Mouse (Mus musculus) A20 (cell line): Measurements from ENCODE around the gene Znhit1.
A peak's percentile ranks its signal among the peaks of the same experiment; 100 is the strongest.

ENCODE experiments used
- DNase-seq: peaks from one replicate; pipeline ENCODE4 v3.0.0-alpha.2; 2011; ENCODE audit warnings: low read depth, low spot score

Gene Znhit1

GRCm38 (mm10) chr5:136987934-136988271 lies at the start of gene Znhit1:
Gene Znhit1 (minus strand): TSS chr5:136988021.
- DNase-seq = no peak

GRCm38 (mm10) chr5:137036211-137036610 lies 48.4 kb upstream of the Znhit1 start:
- no peak for DNase-seq

- peak; percentile 93 for DNase-seq
Measured at GRCm38 (mm10) chr5:137032641-137033074, 44.8 kb upstream of the Znhit1 start.

- DNase-seq = peak; percentile 58
Measured at GRCm38 (mm10) chr5:137032033-137032421, 44.2 kb upstream of the Znhit1 start.

DNA sequence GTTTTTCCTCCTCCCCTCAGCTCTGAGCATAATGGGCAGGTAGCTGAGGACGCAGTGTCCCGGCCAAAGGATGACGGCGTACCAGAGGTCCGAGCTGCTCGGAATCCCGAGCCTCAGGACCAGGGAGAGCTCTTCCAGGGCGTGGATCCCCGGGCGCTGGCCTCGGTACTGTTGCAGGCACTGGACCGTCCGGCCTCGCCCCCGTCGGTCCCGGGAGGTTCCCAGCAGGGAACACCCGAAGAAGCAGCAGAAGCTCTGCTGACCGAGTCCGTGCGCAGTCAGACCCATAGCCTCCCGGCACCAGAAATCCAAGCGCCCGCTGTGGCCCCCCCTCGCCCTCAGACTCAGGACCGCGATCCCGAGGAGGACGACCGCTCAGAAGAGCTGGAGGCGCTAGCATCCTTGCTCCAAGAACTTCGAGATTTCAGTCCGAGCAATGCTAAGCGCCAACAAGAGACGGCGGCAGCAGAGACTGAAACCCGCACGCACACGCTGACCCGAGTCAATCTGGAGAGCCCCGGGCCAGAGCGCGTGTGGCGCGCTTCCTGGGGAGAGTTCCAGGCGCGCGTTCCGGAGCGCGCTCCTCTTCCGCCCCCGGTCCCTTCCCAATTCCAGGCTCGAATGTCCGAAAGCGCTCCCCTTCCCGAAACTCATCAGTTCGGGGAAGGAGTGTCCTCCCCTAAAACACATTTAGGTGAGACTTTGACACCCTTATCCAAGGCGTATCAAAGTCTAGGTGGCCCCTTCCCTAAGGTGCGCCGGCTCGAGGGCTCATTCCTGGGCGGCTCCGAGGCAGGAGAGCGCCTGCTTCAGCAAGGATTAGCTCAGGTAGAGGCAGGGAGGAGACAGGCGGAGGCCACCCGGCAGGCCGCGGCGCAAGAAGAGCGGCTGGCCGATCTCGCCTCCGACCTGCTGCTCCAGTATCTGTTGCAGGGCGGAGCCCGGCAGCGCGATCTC lies 43.5 kb upstream of the Znhit1 start:
- no peak for DNase-seq

DNA sequence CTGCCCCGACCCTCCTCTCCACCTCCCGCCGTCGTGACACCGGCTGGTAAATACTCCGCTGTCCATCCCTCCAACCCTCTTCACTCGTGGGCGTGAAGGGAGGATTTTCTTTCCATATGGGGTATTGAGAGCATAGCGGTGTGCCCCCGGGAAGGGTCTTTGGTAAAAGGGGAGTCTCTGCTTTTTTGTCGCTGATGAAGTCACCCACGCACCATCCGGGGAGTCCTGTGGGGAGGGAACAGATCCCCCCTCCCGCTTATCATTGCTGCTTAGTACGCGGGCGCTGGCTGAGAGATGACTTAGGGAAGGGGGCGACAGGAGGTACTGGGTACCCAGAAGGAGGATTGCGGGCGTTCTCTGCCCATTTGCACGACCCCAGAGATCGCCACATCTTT lies 42.6 kb upstream of the Znhit1 start:
- no peak for DNase-seq

DNA sequence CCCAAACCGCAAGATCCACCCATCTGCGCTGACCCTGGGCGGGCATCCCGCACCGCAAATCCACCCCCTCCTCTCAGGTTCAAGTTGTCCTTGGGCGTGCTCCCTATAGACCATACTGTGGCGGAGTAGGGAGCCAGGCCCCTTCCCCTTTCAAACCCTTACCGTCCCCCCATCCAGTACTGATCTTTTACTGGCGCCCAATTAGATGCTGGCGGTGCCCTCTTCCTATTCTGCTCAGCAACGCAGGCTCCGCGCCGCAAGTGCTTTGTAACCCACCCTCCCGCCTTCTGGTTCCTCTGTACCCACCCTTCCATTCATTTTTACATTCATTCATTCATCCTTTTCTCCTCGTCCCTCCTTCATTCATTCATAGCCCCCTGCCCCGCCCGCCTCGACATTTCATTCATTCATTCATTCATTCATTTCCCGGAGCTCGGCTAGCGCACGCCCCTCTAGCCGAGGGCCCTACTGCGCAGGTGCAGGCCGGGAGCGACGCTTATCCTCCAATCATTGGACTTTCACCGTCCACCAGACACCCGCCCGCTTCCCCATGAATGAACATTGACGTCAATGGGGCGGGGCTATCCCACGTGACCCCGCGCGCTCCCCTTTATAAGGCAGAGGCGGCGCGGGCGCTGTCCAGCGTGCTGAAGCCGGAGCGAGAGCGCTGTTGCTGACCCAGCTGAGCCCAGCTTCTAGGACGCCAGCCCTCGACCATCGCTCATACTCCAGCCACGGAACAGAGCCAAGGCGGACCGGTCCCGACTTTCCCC lies 42.0 kb upstream of the Znhit1 start:
- DNase-seq = peak; percentile 97

DNA sequence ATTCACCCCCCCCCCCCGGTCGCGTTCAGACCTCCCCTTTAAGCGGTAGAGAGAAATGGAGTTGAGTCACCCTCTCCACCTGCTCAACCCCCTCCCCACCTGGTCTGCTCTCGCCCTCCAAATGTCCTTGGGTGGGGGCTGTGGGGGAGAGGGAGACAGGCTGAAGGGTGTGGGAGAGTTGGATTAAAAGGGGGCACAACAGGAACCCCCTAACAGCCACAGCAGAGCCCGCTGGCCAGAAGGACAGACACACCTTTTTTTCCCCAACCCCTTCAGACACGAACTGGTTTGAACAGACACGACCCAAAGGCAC lies 41.4 kb upstream of the Znhit1 start:
- no peak for DNase-seq

DNA sequence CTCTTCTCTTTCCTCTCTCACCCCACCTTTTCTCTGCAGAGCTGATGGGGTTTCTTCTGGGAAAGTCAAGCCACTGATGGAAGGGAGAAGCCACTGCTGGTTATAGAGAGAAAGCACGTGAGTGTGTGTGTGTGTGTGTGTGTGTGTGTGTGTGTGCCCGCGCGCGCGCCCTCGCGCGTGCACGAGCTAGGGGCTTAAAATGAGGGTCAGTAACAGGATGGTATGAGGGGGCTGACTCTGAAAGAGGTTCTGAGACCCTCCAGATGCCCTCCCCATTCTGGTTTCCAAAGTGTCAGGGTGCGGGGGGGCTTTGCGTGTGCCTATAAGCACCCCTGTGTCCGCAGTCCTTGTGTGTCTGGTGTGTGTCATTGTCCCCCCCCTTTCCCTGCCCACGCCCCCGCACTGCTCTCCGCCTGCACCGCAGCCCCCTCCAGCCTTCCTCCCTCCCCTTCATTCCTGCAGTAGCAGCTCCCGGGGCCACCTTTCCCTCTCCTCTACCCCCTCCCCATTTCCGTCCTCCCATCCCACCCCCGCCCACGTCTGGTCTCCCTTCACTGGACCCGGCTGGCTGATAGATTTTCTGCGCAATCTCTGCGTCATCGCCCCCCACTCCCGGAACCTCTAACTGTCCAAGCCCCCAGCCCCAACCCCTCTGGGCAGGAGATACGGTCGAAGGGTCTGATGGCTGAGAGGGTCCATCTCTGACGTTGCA lies 40.9 kb upstream of the Znhit1 start:
- DNase-seq = no peak

DNA sequence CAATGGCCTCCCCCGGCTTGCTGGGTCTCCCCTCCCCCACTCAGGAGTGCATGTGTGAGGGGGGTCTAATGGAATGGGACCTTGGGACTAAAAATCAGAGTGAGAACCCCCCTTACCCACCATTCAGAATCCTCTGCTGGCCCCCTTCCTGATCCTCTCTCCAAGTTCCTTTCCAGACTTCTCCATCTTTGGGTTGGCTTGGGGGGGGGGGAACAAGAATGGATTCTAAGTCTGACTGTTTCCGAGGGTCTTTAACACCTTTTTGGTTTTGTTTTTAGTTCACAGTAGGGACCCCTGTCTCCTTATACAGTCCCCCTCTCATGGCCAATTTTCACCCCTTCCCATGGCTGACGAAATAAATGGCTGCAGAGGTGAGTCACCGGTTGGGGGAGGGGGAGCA lies 38.3 kb upstream of the Znhit1 start, which contains the start of gene Vgf:
TSS of gene Vgf (plus strand) at position 301 of the 400 bp plus-strand sequence.
- DNase-seq = no peak

DNA sequence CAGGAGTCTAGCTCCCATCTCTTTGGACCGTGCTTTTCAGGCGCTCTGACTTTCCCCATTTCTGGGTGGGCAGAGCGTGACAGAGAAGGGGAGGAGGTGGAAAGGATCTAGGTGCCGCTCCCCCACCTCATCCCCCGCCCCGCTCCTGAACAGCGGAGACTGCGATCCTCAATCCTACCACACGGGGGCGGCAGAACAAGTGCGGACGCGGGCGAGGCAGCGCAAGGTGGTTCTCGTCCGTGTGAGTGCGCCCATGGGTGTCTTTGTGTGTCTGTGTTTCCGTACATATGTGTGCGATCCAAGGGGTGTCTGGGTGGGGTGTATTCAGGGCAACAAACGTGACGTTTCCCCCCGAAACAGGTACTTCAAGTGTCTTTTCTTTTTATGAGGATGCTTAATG lies 37.3 kb upstream of the Znhit1 start:
- DNase-seq = peak; percentile 72

DNA sequence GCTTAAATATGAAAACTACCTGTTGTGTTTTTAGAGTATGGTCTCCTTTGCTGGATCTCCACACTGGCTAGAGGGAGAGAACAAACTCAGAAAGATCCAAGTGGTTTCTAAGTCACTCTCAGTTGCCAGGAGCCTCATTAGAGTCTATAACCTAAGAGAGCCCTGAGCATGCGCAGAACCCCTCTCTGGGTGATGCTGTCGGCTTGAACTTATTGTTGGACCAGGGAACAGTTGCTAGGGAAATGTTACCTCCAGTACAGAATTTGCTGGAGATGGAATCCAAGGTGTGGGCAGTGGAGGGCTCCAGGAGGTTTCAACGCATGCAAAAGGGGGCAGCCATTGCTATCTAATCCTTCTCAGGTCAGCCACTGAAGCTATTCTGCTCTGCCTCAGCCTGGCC lies 36.5 kb upstream of the Znhit1 start:
- DNase-seq = no peak

DNA sequence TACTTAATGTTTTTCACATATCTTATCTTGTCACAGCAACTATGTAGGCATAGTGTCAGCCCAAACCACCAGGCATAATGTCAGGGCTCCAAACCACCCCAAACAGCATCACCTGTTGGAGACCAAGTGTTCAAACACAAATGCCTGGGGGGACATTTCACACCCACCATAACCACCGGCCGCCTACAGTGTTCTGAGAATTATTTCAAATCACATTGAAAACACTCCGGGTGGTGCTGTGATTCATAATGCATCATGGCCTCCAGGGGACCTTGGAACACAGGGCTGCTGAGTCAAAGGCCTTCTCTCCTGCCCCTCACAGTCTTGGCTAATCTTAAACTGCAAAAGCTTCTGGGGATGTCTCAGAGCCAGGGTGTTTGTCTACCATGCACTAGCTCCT lies 28.1 kb upstream of the Znhit1 start:
- no peak for DNase-seq

- DNase-seq = no peak
Measured at GRCm38 (mm10) chr5:137012401-137012950, 24.7 kb upstream of the Znhit1 start.

- DNase-seq = peak; percentile 53
Measured at GRCm38 (mm10) chr5:137009988-137010387, 22.2 kb upstream of the Znhit1 start.

DNA sequence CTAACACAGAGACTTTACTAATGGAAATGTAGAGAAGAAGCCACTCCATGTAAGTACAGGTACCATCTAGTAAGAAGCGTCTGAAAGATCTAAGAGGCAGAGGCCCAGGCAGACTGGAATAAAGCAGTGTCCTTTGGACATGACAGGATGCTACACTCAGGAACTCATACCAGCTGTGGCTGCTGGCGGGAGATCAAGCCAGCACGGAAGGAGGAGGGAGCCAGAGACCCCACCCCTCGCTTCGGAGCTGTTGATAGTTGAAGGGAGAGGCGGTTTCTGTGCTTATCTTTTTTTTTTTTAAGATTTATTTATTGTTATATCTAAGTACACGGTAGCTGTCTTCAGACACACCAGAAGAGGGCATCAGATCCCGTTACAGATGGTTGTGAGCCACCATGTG lies 19.5 kb upstream of the Znhit1 start:
- no peak for DNase-seq

GRCm38 (mm10) chr5:137000612-137001011 lies 12.8 kb upstream of the Znhit1 start:
- DNase-seq = peak; percentile 64

DNA sequence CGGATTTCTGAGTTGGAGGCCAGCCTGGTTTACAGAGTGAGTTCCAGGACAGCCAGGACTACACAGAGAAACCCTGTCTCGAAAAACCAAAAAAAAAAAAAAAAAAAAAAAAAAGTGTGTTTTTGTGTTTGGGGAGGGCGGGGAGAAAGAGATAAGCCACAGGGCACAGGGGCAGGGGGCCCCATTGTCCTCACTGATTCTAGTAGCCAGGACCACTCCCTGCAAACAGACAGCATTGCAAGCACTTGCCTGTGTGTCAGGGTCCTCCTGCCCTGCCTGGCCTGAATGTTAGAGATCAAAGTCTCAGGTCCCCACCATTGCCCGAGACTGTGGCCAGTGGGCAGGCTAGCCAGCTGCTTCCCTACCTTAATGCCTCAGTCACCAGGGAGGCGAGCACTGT lies 11.6 kb upstream of the Znhit1 start:
- no peak for DNase-seq

GRCm38 (mm10) chr5:136989801-136990200 lies 2.0 kb upstream of the Znhit1 start:
- DNase-seq = no peak

- DNase-seq = peak; percentile 16
Measured at GRCm38 (mm10) chr5:136988420-136988819, 599 bp upstream of the Znhit1 start.

DNA sequence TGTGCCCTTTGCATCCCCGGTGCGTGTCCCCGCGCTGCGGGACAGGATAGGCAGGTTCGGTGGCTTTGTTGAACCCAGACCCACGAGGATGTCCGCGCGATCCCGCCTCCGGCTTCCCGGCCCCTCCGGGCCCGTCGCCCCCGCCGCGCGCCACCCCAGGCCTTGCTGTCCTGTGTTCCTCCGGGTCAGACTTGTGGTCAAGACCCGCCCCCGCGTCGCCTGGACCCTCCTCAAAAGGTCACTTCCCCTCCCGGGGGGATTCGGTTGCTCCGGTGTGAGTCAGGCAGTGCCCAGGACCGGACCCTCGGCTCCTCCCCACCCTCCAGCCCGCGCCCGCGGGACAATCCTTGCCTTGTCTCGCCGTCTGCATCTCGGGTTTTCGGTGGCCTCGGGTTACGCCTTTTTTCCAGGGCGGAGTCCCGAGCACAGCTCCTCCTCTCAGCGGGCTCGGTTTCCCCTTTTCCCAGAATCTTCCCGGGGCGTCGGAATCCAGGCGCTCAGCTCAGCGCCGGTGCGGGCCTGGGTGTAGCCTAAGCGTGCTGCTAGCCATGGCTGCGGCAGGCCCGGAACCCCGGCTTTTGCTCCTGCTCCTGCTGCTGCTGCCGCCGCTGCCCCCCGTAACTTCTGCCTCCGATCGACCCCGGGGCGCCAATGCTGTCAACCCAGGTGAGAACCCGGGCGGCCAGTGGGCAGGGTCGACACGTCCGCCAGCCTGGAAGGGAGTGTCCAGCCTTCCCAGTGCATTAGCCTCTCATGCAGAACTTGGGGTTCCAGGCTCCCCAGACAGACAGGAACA lies 485 bp downstream of the Znhit1 start:
- DNase-seq = no peak
